In genomic region chr13:3805132-3805531, GRCm38 (mm10) we compare ENCODE assay signal across 24 mouse cellular contexts. TPM values are rescaled to one million over a fixed set of nuclear protein-coding genes. Genes with fewer than 3 reads are reported as not detected.
DNase-seq lines count a peak whose midpoint lies in the region; ATAC-seq and TF ChIP-seq lines count a peak whose summit lies in the region.
"Had no signal": no experiment of that assay in that cellular context is flagged by ENCODE, and none has a peak within 500 bp of the region (broad histone marks: within the 10 kb centered on the region; RNA-seq: fewer than 3 reads in every experiment).

No protein-coding gene starts in this region.

- ATAC-seq in heart, postnatal 0 days (ENCODE audit: insufficient read depth, low read depth), result no peak
- ATAC-seq in lung, embryonic 16.5 days (ENCODE audit: low read depth), result no peak

- H3K4me1 ChIP-seq in heart, postnatal 0 days (ENCODE audit: control insufficient read depth, insufficient read depth), result peaks cover 4% of the 10 kb centered on the region
- H3K4me1 ChIP-seq in lung, embryonic 16.5 days (replicated peaks; ENCODE audit: control insufficient read depth, insufficient read depth, low read length), result peaks cover 12% of the 10 kb centered on the region
- H3K4me1 ChIP-seq in limb, embryonic 10.5 days, result 0 out of 2 replicates have a peak, but pooled peaks cover 2% of the 10 kb centered on the region
- H3K4me1 ChIP-seq: hindbrain, embryonic 15.5 days had no signal

- H3K9ac ChIP-seq in heart, postnatal 0 days (replicated peaks; ENCODE audit: low read depth, low read length), result no peak overlapping the region
- no peak overlapping the region for H3K9ac ChIP-seq in lung, embryonic 16.5 days (ENCODE audit: low read length)
- H3K9ac ChIP-seq: heart, embryonic 13.5 days; hindbrain, embryonic 15.5 days; limb, embryonic 12.5 days had no signal

- no peak for DNase-seq in heart, postnatal 0 days (ENCODE audit: low spot score)
- DNase-seq in heart, postnatal 25 days (ENCODE audit: low spot score), result no peak
- no peak for DNase-seq in lung, postnatal 14 days
- peak; percentile 62 for DNase-seq in kidney, adult 9 months
- DNase-seq in limb, embryonic 10.5 days (ENCODE audit: low spot score), result peak; percentile 9
- DNase-seq in thymus, postnatal 14 days, result no peak
- DNase-seq in gastrocnemius, adult 8-10 months (ENCODE audit: low spot score in 2 of 2), result no peak
- DNase-seq: B cell, adult 2 months; cerebellum, adult 11-12 months; cerebellum, postnatal 36 days; gastrocnemius, postnatal 14 days had no signal

- no peaks in the 10 kb centered on the region for H3K27me3 ChIP-seq in heart, postnatal 0 days (ENCODE audit: control insufficient read depth, insufficient read depth, low read length)
- H3K27me3 ChIP-seq in lung, embryonic 16.5 days (ENCODE audit: control insufficient read depth, insufficient read depth, low read depth, low read length), result no peaks in the 10 kb centered on the region
- H3K27me3 ChIP-seq in limb, embryonic 10.5 days (ENCODE audit: low read depth, poor library complexity, severe bottlenecking), result no peaks in the 10 kb centered on the region
- H3K27me3 ChIP-seq: heart, embryonic 13.5 days; hindbrain, embryonic 15.5 days; limb, embryonic 12.5 days had no signal

- H3K4me3 ChIP-seq in heart, postnatal 0 days (ENCODE audit: low read depth, low read length), result no peak overlapping the region
- H3K4me3 ChIP-seq in lung, embryonic 16.5 days (ENCODE audit: low read length), result no peak overlapping the region
- no peak overlapping the region for H3K4me3 ChIP-seq in limb, embryonic 10.5 days
- H3K4me3 ChIP-seq: embryonic facial prominence, embryonic 10.5 days; erythroblast, embryonic 14.5 days; heart, embryonic 13.5 days; hindbrain, embryonic 15.5 days; limb, embryonic 12.5 days; myocyte had no signal

- TF ChIP-seq CTCF in heart, postnatal 0 days (IDR thresholded peaks at IDR 0.05; ENCODE audit: low read depth), result no peak

- WGBS in heart, postnatal 0 days, result 49% methylated on average over 2 of the region's 2 CpGs
- 28% methylated on average over 2 of the region's 2 CpGs for WGBS in lung, embryonic 16.5 days
- 75% methylated on average over 2 of the region's 2 CpGs for WGBS in limb, embryonic 10.5 days

- intact Hi-C loops in heart, postnatal 25 days (cut with DNase I), result no loop called here

- H3K27ac ChIP-seq in heart, postnatal 0 days (ENCODE audit: low read depth), result 0 out of 2 replicates have a peak overlapping the region, but pooled peaks have one; percentile 38
- peak overlapping the region; percentile 43 for H3K27ac ChIP-seq in lung, embryonic 16.5 days (ENCODE audit: low read length)
- H3K27ac ChIP-seq in limb, embryonic 10.5 days, result no peak overlapping the region
- H3K27ac ChIP-seq: embryonic facial prominence, embryonic 10.5 days; hindbrain, embryonic 15.5 days had no signal

- TF ChIP-seq EP300 in heart, postnatal 0 days (IDR thresholded peaks at IDR 0.05; ENCODE audit: low read depth), result no peak

- no peak overlapping the region for H3K4me2 ChIP-seq in heart, postnatal 0 days (ENCODE audit: low read depth, low read length)
- H3K4me2 ChIP-seq in lung, embryonic 16.5 days (ENCODE audit: low read depth, low read length), result no peak overlapping the region
- H3K4me2 ChIP-seq: heart, embryonic 13.5 days; hindbrain, embryonic 15.5 days; limb, embryonic 12.5 days; midbrain, embryonic 11.5 days had no signal

- no peaks in the 10 kb centered on the region for H3K9me3 ChIP-seq in heart, postnatal 0 days (replicated peaks; ENCODE audit: control insufficient read depth, low read length)
- no peaks in the 10 kb centered on the region for H3K9me3 ChIP-seq in lung, embryonic 16.5 days (ENCODE audit: control insufficient read depth, low read length)
- no peaks in the 10 kb centered on the region for H3K9me3 ChIP-seq in limb, embryonic 10.5 days (replicated peaks)
- H3K9me3 ChIP-seq: embryonic facial prominence, embryonic 10.5 days; heart, embryonic 13.5 days; hindbrain, embryonic 15.5 days; limb, embryonic 12.5 days had no signal

- no peaks in the 10 kb centered on the region for H3K36me3 ChIP-seq in heart, postnatal 0 days (replicated peaks; ENCODE audit: control insufficient read depth, insufficient read depth, low read length)
- H3K36me3 ChIP-seq in lung, embryonic 16.5 days (ENCODE audit: control insufficient read depth, insufficient read depth, low read length), result no peaks in the 10 kb centered on the region
- no peaks in the 10 kb centered on the region for H3K36me3 ChIP-seq in limb, embryonic 10.5 days
- H3K36me3 ChIP-seq: embryonic facial prominence, embryonic 10.5 days; heart, embryonic 13.5 days; hindbrain, embryonic 15.5 days; limb, embryonic 12.5 days had no signal

RNA-seq across cellular contexts. Expression of gene Calml3, which starts 1.0 kb away (rescaled TPM):
- total RNA-seq in heart, postnatal 0 days (2014; rRNA removed; ENCODE audit: low replicate concordance), result not detected in 2 replicates
- not detected in 2 replicates for polyA plus RNA-seq in heart, postnatal 0 days (2015; fragmentation: Nextera tagmentation; extraction: Ambion mirVana)
- not detected for total RNA-seq in heart, postnatal 25 days (2021)
- 0.24 and 0.39 TPM in 2 replicates for polyA plus RNA-seq in lung, embryonic 16.5 days (2015; fragmentation: Nextera tagmentation; extraction: Ambion mirVana)
- polyA plus RNA-seq in limb, embryonic 10.5 days (2016; fragmentation: Nextera tagmentation; extraction: Ambion mirVana), result not detected in 2 replicates
- total RNA-seq in gastrocnemius, adult 8-10 months (2022), result not detected
- total RNA-seq: gastrocnemius, postnatal 14 days had no signal
- polyA plus RNA-seq: embryonic facial prominence, embryonic 10.5 days; erythroblast, embryonic 14.5 days; heart, embryonic 13.5 days; large intestine, adult 2 months; liver, embryonic 16.5 days; midbrain, embryonic 11.5 days had no signal

RNA-seq across cellular contexts. Expression of gene Calm4, which starts 32.4 kb away (rescaled TPM):
- total RNA-seq in heart, postnatal 0 days (2014; rRNA removed; ENCODE audit: low replicate concordance), result not detected in 2 replicates
- not detected in 2 replicates for polyA plus RNA-seq in heart, postnatal 0 days (2015; fragmentation: Nextera tagmentation; extraction: Ambion mirVana)
- total RNA-seq in heart, postnatal 25 days (2021), result not detected
- polyA plus RNA-seq in lung, embryonic 16.5 days (2015; fragmentation: Nextera tagmentation; extraction: Ambion mirVana), result 6.2 TPM in 1 of 2 replicates, not detected in the other
- polyA plus RNA-seq in limb, embryonic 10.5 days (2016; fragmentation: Nextera tagmentation; extraction: Ambion mirVana), result not detected in 2 replicates
- total RNA-seq in gastrocnemius, adult 8-10 months (2022), result 1 to 10 TPM in 2 of 4 experiments, not detected in 2; 1.1 to 2.2 TPM
- total RNA-seq: gastrocnemius, postnatal 14 days had no signal
- polyA plus RNA-seq: embryonic facial prominence, embryonic 10.5 days; erythroblast, embryonic 14.5 days; heart, embryonic 13.5 days; large intestine, adult 2 months; limb, embryonic 12.5 days; liver, embryonic 16.5 days; midbrain, embryonic 11.5 days; spleen, adult 2 months had no signal

RNA-seq across cellular contexts. Expression of gene Calm5, which starts 48.8 kb away (rescaled TPM):
- not detected in 2 replicates for total RNA-seq in heart, postnatal 0 days (2014; rRNA removed; ENCODE audit: low replicate concordance)
- polyA plus RNA-seq in heart, postnatal 0 days (2015; fragmentation: Nextera tagmentation; extraction: Ambion mirVana), result not detected in 2 replicates
- total RNA-seq in heart, postnatal 25 days (2021), result not detected
- not detected in 2 replicates for polyA plus RNA-seq in lung, embryonic 16.5 days (2015; fragmentation: Nextera tagmentation; extraction: Ambion mirVana)
- polyA plus RNA-seq in limb, embryonic 10.5 days (2016; fragmentation: Nextera tagmentation; extraction: Ambion mirVana), result not detected in 2 replicates
- total RNA-seq in gastrocnemius, adult 8-10 months (2022), result not detected
- total RNA-seq: gastrocnemius, postnatal 14 days had no signal
- polyA plus RNA-seq: brain, embryonic 14.5 days; embryonic facial prominence, embryonic 10.5 days; erythroblast, embryonic 14.5 days; heart, embryonic 13.5 days; hindbrain, embryonic 15.5 days; large intestine, adult 2 months; limb, embryonic 12.5 days; liver, embryonic 16.5 days; midbrain, embryonic 11.5 days; myocyte; spleen, adult 2 months; testis, adult 2 months had no signal

Comparison
In these comparisons a context has a peak if more than half of its experiments do, and no peak if none do; other contexts are left out.
1. DNase-seq: peak in kidney, adult 9 months (single experiment) and limb, embryonic 10.5 days (single experiment); none in heart, postnatal 0 days (single experiment), heart, postnatal 25 days (single experiment), lung, postnatal 14 days (single experiment), thymus, postnatal 14 days (single experiment) and gastrocnemius, adult 8-10 months (0 of 2).